Mouse (Mus musculus) adipocyte (in vitro differentiated cells): ENCODE results near the gene Slc6a15.
A peak's percentile ranks its signal among the peaks of the same experiment; 100 is the strongest.

Source experiments
- DNase-seq: peaks from one replicate; pipeline ENCODE4 v3.0.0-alpha.2; 2016; ENCODE audit warnings: low spot score

Slc6a15 gene

GRCm38 (mm10) chr10:103367371-103368295 lies at the start of gene Slc6a15:
Slc6a15 (plus strand) TSS chr10:103367783.
- no peak for DNase-seq

- DNase-seq, result no peak
Observed at GRCm38 (mm10) chr10:103321941-103322340, 45.6 kb upstream of the Slc6a15 start.

GRCm38 (mm10) chr10:103323386-103323785 lies 44.2 kb upstream of the Slc6a15 start:
- DNase-seq, result no peak

- no peak for DNase-seq
Observed at GRCm38 (mm10) chr10:103334306-103334705, 33.3 kb upstream of the Slc6a15 start.

- DNase-seq, result no peak
Observed at GRCm38 (mm10) chr10:103339928-103340327, 27.7 kb upstream of the Slc6a15 start.

- no peak for DNase-seq
Observed at GRCm38 (mm10) chr10:103346797-103347196, 20.8 kb upstream of the Slc6a15 start.

- no peak for DNase-seq
Observed at GRCm38 (mm10) chr10:103368296-103369080, 905 bp downstream of the Slc6a15 start.

- DNase-seq, result no peak
Observed at GRCm38 (mm10) chr10:103369081-103369420, 1.5 kb downstream of the Slc6a15 start.

GRCm38 (mm10) chr10:103402171-103402570 lies 34.6 kb downstream of the Slc6a15 start:
- DNase-seq, result peak; percentile 33

- DNase-seq, result no peak
Observed at GRCm38 (mm10) chr10:103427717-103428116, 60.1 kb downstream of the Slc6a15 start.

- no peak for DNase-seq
Observed at GRCm38 (mm10) chr10:103442588-103442987, 75.0 kb downstream of the Slc6a15 start.

GRCm38 (mm10) chr10:103443070-103443469 lies 75.5 kb downstream of the Slc6a15 start:
- DNase-seq, result peak; percentile 58

GRCm38 (mm10) chr10:103448340-103448739 lies 80.8 kb downstream of the Slc6a15 start:
- DNase-seq, result no peak

- DNase-seq, result no peak
Observed at GRCm38 (mm10) chr10:103457896-103458295, 90.3 kb downstream of the Slc6a15 start.
